Mouse (Mus musculus) central nervous system, embryonic 11.5 days (tissue): ENCODE measurements around the gene Hist1h2ai. TPM values are rescaled to one million over a fixed set of nuclear protein-coding genes. Genes with fewer than 3 reads are reported as not detected.

Experiments used
- polyA plus RNA-seq: library from polyadenylated mRNA; depleted of rRNA; stranded (reverse); fragments of >200 nt; gene quantifications from 2 replicates; pipeline ENCODE4 v1.2.3, GENCODE M21; 2012; rRNA removed

Gene Hist1h2ai
- 15.1 and 39.4 TPM in 2 replicates for polyA plus RNA-seq

DNA sequence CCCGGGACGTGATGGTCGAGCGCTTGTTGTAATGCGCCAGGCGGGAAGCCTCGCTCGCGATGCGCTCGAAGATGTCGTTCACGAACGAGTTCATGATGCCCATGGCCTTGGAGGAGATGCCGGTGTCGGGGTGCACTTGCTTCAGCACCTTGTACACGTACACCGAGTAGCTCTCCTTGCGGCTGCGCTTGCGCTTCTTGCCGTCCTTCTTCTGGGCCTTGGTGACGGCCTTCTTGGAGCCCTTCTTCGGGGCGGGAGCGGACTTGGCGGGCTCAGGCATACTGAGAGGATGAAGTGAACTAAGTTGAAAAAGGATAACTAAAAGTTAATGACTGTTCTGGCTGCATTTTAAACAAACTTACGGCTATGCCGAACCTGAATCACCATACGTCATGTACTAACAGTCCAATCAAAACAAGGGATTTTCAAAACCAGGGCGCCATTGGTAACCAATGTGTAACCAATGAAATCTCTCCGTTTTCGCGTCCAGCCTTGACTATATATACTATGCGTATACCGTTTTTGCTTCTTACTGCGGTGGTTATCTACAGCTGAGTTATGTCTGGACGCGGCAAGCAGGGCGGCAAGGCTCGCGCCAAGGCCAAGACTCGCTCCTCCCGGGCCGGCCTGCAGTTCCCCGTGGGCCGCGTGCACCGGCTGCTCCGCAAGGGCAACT is at the start of gene Hist1h2ai, which contains the start of gene Hist1h2bl:
Hist1h2ai (plus strand) TSS at position 559 of the 676 bp plus-strand sequence.
Hist1h2bl (minus strand) TSS at position 280 of the 676 bp plus-strand sequence.

DNA sequence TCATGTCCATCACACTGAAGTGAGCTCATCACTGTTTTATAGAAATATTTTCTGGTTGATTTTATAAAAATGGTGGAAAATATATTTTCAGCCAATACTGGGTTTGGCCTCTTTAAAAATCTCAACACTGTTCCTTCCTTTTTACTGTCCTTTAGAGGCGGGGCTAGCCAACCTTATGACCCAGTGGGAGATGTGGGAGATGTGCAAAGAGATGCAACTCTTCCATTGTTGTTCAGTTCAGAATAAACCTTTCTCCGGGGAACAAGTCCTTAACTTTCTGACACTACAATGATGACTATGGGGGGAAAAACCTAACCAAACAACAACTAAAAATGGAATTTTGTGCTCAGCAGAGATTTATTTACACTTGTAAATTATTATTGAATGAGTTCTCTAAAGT is 38.9 kb upstream of the Hist1h2ai start, which contains the start of gene Olfr1360:
Olfr1360 (minus strand) TSS at position 101 of the 400 bp plus-strand sequence.

DNA sequence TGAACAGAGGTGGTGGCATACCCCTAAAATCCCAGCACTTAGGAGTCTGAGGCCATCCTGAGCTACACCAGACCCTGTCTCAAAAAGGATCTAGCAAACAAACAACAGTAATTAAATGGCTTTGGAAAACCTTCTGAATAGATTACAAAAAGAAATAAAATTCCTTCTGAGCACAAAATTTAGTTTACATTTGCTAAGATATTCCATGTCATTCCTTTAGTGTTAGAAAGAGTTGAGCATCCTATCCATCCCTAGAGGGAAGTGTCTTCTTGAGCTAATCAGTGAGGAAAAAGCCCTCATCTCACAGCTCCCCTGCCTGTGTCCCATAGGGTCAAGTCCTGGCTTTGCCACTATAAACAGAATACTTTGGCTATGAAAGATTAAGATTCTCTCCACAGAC is 18.4 kb upstream of the Hist1h2ai start, which contains the start of gene Olfr1359:
Olfr1359 (plus strand) TSS at position 301 of the 400 bp plus-strand sequence.

DNA sequence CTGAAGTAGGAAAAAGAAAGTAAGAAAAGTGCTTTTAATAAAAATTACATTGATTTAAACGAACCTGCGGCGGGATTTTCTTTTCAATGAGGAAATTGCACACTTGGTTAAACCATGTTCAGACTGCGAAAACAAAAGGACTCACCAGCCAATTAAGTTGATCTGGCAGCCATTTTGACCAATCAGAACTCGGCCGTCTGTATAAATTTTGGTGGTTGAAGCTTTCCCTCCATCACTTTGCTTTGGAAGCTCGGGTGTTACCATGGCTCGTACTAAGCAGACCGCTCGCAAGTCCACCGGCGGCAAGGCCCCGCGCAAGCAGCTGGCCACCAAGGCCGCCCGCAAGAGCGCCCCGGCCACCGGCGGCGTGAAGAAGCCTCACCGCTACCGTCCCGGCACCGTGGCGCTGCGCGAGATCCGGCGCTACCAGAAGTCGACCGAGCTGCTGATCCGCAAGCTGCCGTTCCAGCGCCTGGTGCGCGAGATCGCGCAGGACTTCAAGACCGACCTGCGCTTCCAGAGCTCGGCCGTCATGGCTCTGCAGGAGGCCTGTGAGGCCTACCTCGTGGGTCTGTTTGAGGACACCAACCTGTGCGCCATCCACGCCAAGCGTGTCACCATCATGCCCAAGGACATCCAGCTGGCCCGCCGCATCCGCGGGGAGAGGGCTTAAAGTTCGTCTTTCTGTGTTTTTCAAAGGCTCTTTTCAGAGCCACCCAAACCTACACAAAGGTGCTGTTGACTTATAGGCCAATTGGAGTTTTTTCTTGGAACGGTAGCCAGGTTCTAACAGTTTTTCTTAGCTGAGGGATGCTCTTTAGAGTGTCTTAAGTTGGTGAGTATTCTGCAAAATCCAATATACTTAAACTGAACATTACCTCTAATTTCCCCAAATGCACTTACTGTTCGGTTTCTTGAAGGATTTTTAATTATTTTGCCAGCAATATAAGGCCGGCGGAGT is 1.5 kb downstream of the Hist1h2ai start, which contains the start of gene Hist1h3h:
Hist1h3h (plus strand) TSS at position 263 of the 961 bp plus-strand sequence.

GRCm38 (mm10) chr13:21721757-21722372 is 5.6 kb downstream of the Hist1h2ai start, which contains the start of gene Hist1h2bm:
Gene Hist1h2bm (plus strand): TSS chr13:21722044.

DNA sequence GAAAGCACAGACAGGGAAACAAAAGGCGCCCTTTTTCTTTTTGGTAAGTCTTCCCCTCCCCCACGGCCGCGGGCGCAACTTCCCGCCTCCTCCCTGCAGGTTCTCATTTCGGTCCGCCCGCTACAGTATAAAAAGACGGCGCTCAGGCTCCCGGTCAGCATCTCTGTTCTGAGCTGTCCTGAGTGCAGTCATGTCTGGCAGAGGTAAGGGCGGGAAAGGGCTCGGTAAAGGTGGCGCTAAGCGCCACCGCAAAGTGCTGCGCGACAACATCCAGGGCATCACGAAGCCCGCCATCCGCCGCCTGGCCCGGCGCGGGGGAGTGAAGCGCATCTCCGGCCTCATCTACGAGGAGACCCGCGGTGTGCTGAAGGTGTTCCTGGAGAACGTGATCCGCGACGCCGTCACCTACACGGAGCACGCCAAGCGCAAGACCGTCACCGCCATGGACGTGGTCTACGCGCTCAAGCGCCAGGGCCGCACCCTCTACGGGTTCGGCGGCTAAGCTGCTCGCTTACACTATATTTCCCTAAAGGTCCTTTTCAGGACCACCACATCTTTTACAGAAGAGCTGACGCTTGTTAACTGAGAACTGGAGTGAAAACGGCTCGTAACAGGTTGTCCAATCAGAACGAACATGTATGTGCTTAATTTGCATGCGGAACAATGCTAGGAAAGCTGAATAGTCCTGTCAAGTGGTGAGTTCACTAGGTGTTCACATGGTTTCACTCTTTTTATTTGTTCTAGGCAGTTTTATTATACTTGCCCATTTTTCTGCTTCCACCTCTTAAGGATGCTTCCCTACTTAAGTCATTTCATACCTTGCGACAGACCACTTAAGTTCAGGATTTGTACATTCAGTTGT is 18.9 kb downstream of the Hist1h2ai start, which contains the start of gene Hist1h4j:
Hist1h4j (plus strand) TSS at position 159 of the 862 bp plus-strand sequence.

DNA sequence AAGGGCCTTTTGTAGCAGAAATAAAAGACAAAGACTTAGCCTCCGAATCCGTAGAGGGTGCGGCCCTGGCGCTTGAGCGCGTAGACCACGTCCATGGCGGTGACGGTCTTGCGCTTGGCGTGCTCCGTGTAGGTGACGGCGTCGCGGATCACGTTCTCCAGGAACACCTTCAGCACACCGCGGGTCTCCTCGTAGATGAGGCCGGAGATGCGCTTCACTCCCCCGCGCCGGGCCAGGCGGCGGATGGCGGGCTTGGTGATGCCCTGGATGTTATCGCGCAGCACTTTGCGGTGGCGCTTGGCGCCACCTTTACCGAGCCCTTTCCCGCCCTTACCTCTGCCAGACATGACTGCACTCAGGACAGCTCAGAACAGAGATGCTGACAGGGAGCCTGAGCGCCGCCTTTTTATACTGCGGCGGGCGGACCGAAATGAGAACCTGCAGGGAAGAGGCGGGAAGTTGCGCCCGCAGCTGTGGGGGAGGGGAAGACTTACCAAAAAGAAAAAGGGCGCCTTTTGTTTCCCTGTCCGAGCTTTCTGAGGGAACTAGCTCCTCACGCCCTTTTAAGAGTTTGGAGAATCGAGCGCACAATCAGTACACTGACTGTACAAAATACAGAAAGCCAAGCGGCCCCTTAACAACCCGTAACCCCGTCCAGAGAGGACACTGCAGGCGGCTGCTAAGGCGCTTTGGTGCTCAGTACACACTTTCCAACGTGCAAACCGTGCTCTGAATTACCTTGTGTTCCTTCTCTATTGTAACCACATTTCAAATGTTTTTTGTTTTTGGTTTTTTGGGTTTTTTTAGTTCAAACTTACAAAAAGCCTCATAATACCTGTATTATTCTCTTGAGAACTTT is 34.2 kb downstream of the Hist1h2ai start, which contains the start of gene Hist1h4k:
Hist1h4k (minus strand) TSS at position 347 of the 859 bp plus-strand sequence.

DNA sequence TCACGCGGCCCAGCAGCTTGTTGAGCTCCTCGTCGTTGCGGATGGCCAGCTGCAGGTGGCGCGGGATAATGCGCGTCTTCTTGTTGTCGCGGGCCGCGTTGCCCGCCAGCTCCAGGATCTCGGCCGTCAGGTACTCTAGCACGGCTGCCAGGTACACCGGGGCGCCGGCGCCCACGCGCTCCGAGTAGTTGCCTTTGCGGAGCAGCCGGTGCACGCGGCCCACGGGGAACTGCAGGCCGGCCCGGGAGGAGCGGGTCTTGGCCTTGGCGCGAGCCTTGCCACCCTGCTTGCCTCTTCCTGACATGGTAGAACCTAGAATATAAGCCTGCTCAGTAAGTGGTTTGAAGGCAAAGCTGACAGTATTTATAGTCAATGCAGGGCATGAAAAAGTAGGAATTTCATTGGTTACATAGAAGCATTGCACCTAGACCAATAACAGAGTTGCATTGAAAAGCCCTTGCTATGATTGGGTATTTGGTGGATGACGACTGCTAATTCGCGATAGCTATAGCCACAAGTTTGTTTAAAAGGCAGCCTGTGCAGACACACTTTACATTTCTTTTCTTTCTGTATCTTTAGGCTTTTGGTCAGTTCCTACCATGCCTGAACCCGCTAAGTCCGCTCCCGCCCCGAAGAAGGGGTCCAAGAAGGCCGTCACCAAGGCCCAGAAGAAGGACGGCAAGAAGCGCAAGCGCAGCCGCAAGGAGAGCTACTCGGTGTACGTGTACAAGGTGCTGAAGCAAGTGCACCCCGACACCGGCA is 37.5 kb downstream of the Hist1h2ai start, which contains the start of the genes Hist1h2ak and Hist1h2bn:
Hist1h2ak (minus strand) TSS at position 304 of the 762 bp plus-strand sequence.
Hist1h2bn (plus strand) TSS at position 600 of the 762 bp plus-strand sequence.

Other genes with a start within 250 kb of the Hist1h2ai start
- gene Nkapl, start 247.9 kb upstream of the Hist1h2ai start, polyA plus RNA-seq, result 1.1 and 1.3 TPM in 2 replicates
- gene Zkscan4, start 237.5 kb upstream of the Hist1h2ai start, polyA plus RNA-seq, result 2.7 and 3.2 TPM in 2 replicates
- gene Gm10065, start 237.0 kb upstream of the Hist1h2ai start, polyA plus RNA-seq, result not detected in 2 replicates
- gene AK157302, start 221.2 kb upstream of the Hist1h2ai start, polyA plus RNA-seq, result 0.16 and 0.34 TPM in 2 replicates
- gene Gm11273, start 215.0 kb upstream of the Hist1h2ai start, polyA plus RNA-seq, result 2.2 and 4.0 TPM in 2 replicates
- gene Zkscan8, start 185.3 kb upstream of the Hist1h2ai start, polyA plus RNA-seq, result 6.1 and 13.8 TPM in 2 replicates
- gene Olfr1366, start 173.6 kb upstream of the Hist1h2ai start, polyA plus RNA-seq, result not detected in 2 replicates
- not detected in 2 replicates for gene Olfr1535, start 156.5 kb upstream of the Hist1h2ai start, polyA plus RNA-seq
- gene Olfr1364, start 134.7 kb upstream of the Hist1h2ai start, polyA plus RNA-seq, result not detected in 2 replicates
- gene Olfr1362, start 102.4 kb upstream of the Hist1h2ai start, polyA plus RNA-seq, result not detected in 2 replicates
- 0.01 TPM in 1 of 2 replicates, not detected in the other for gene Olfr11, start 73.9 kb upstream of the Hist1h2ai start, polyA plus RNA-seq
- not detected in 2 replicates for gene Olfr1361, start 53.0 kb upstream of the Hist1h2ai start, polyA plus RNA-seq
- gene Olfr1360, start 39.0 kb upstream of the Hist1h2ai start, polyA plus RNA-seq, result not detected in 2 replicates
- gene Olfr1359, start 18.3 kb upstream of the Hist1h2ai start, polyA plus RNA-seq, result not detected in 2 replicates
- 18.0 and 18.2 TPM in 2 replicates for gene Hist1h2bl, start 279 bp upstream of the Hist1h2ai start, polyA plus RNA-seq
- 39.3 and 62.8 TPM in 2 replicates for gene Hist1h3h, start 1.2 kb downstream of the Hist1h2ai start, polyA plus RNA-seq
- 9.2 and 22.6 TPM in 2 replicates for gene Hist1h2bm, start 5.6 kb downstream of the Hist1h2ai start, polyA plus RNA-seq
- 11.9 and 16.4 TPM in 2 replicates for gene Hist1h4j, start 18.6 kb downstream of the Hist1h2ai start, polyA plus RNA-seq
- gene Hist1h4k, start 34.1 kb downstream of the Hist1h2ai start, polyA plus RNA-seq, result 29.0 and 72.0 TPM in 2 replicates
- 32.6 and 49.5 TPM in 2 replicates for gene Hist1h2ak, start 37.4 kb downstream of the Hist1h2ai start, polyA plus RNA-seq
- 14.7 and 18.0 TPM in 2 replicates for gene Hist1h2bn, start 37.7 kb downstream of the Hist1h2ai start, polyA plus RNA-seq
- 8.9 and 15.5 TPM in 2 replicates for gene Hist1h1b, start 64.2 kb downstream of the Hist1h2ai start, polyA plus RNA-seq
- 45.2 and 84.3 TPM in 2 replicates for gene Hist1h3i, start 66.9 kb downstream of the Hist1h2ai start, polyA plus RNA-seq
- 11.9 and 22.1 TPM in 2 replicates for gene Hist1h2an, start 70.8 kb downstream of the Hist1h2ai start, polyA plus RNA-seq
- 1.1 and 3.4 TPM in 2 replicates for gene Hist1h2bp, start 71.0 kb downstream of the Hist1h2ai start, polyA plus RNA-seq
- 18.6 and 19.5 TPM in 2 replicates for gene Hist1h2bq, start 93.8 kb downstream of the Hist1h2ai start, polyA plus RNA-seq
- 1.2 TPM in 1 of 2 replicates, not detected in the other for gene Hist1h2ao, start 94.0 kb downstream of the Hist1h2ai start, polyA plus RNA-seq
- gene Hist1h4m, start 95.3 kb downstream of the Hist1h2ai start, polyA plus RNA-seq, result 38.4 TPM in 1 of 2 replicates, not detected in the other
- gene Hist1h4n, start 115.8 kb downstream of the Hist1h2ai start, polyA plus RNA-seq, result 25.3 and 35.4 TPM in 2 replicates
- gene Hist1h2ap, start 117.1 kb downstream of the Hist1h2ai start, polyA plus RNA-seq, result 59.8 and 81.8 TPM in 2 replicates
- gene Hist1h2br, start 117.3 kb downstream of the Hist1h2ai start, polyA plus RNA-seq, result 8.4 and 17.0 TPM in 2 replicates
- gene Zfp184, start 228.7 kb downstream of the Hist1h2ai start, polyA plus RNA-seq, result 13.1 and 19.9 TPM in 2 replicates